Mouse (Mus musculus) WW6 (cell line): Measurements from ENCODE around the gene Olfr1262.

Experiments
- DNase-seq: peaks from one replicate; pipeline ENCODE4 v3.0.0-alpha.2; 2013; ENCODE audit warnings: low read depth, low spot score

The Olfr1262 gene

DNA sequence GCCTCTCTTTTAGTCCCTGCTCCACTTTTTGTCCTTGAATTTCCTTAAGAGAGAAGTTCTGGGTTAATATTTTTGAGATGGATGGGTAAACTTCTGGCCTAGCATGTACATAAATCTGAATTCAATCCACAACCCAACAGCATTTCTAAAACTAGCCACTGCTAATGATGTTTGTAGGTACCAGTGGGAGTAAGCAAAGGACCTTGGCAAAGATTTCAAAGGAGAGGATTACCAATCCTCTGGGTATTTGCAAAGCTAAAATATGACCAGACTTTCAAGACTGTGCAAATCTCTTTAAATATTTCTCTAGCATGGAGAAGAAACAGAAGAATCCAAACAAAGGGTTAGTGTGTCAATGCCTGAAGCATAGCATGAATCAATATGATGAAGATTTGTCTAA lies at the start of gene Olfr1262:
Gene Olfr1262 (plus strand): TSS at position 301 of the 400 bp plus-strand sequence.
- no peak for DNase-seq

DNA sequence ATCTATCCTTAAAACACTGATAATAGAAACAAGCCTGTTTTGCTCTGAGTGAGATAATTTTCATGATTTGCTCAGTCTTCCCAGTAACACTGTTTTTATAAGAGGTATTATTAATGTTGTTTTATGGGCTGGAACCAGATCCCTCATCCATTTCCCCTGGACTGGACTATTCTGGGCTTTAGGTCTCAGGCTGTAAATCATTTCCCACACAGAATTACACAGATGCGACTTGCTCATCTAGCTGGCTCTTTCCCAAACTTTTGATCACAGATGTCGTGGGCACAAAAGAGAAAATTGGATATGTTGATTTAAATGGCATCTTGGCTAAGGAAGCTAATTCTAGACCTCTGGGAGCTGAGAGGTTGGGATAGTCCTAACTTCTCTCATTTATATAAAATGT lies 25.8 kb upstream of the Olfr1262 start, which contains the start of gene Olfr1260:
Gene Olfr1260 (plus strand): TSS at position 157 of the 400 bp plus-strand sequence.
- no peak for DNase-seq

- DNase-seq = no peak
Observed at GRCm38 (mm10) chr2:89977709-89978108, 22.2 kb upstream of the Olfr1262 start.

GRCm38 (mm10) chr2:89990921-89991320 lies 9.0 kb upstream of the Olfr1262 start, which contains the start of gene Olfr1261:
Gene Olfr1261, plus strand, starts transcription at chr2:89991221.
- no peak for DNase-seq

DNA sequence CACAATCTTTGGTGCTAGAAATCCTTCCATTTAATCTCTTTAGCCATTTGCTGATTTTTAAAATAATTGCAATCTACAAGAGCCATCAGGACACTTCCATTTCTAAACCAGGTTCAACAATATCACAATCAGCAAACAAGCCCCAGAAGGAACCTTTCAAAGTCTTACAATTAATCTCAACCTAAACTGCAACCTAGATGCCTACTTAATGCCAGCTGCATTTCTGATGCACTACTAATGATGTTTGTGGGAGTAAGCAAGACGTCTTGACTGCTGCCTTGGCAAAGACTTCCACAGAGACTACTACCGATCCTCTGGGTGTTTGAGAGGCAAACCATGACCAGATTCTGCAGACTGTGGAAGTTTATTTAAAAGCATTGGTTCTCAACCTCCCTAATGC lies 11.9 kb downstream of the Olfr1262 start, which contains the start of gene Olfr1263:
Gene Olfr1263 (plus strand): TSS at position 301 of the 400 bp plus-strand sequence.
- no peak for DNase-seq

GRCm38 (mm10) chr2:90025477-90025876 lies 25.5 kb downstream of the Olfr1262 start, which contains the start of gene Olfr1264:
Gene Olfr1264, minus strand, starts transcription at chr2:90025577.
- DNase-seq = no peak

GRCm38 (mm10) chr2:90035037-90035436 lies 35.1 kb downstream of the Olfr1262 start, which contains the start of gene Olfr1265:
Gene Olfr1265, plus strand, starts transcription at chr2:90035337.
- no peak for DNase-seq
